ENCODE assay signal across 10 mouse cellular contexts in the genomic region with DNA sequence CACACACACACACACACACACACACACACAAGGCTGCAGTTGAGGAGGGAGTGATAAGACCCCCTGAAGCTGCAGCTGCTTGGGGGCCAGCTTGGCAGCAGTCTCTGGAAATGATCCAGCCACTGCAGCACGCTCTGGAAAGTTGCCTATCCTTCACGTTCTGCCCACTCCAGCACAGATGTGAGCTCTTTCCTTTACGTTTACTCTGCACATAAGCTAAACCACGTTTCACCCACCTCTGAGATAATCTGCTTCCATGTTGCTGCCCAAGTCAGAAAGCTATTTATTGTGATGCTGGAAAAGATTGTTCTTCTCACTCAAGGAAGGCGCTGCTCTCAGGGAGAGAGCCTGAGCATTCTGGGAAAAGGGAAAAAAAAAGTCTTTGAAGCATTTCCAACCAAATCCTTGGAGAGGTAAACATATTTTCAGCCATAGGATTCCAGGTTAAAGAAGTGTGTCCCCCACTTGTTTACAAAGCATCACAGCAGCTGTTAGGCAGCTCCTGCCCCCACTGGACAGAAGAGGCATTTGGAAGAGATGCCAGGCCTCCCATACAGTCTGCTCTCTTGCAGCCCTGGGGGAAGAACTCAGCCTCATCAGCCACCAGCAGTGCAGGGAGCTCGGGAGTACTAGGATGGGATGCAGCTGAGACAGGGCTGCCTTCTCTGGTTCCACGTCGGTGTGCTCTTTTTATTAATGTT.
A peak's percentile ranks its signal among the peaks of the same experiment; 100 is the strongest.
DNase-seq lines count a peak whose midpoint lies in the region; ATAC-seq lines count a peak whose summit lies in the region.
"Had no signal": no experiment of that assay in that cellular context is flagged by ENCODE, and none has a peak within 500 bp of the region (broad histone marks: within the 10 kb centered on the region; RNA-seq: fewer than 3 reads in every experiment).

No protein-coding gene starts in this region.

- H3K36me3 ChIP-seq in heart, embryonic 12.5 days = no peaks in the 10 kb centered on the region
- H3K36me3 ChIP-seq in neural tube, embryonic 12.5 days = no peaks in the 10 kb centered on the region
- H3K36me3 ChIP-seq in intestine, embryonic 15.5 days = no peaks in the 10 kb centered on the region
- H3K36me3 ChIP-seq in stomach, embryonic 15.5 days = no peaks in the 10 kb centered on the region

- ATAC-seq in heart, embryonic 12.5 days (ENCODE audit: insufficient number of reproducible peaks, low FRiP score) = peak; percentile 61; the same call in 1 of the 2 replicates
- peak; percentile 81 for ATAC-seq in neural tube, embryonic 12.5 days (ENCODE audit: low FRiP score, low read depth)
- ATAC-seq in intestine, embryonic 15.5 days = peak; percentile 51; the same call in 1 of the 2 replicates
- no peak; the same call in 1 of the 2 replicates for ATAC-seq in stomach, embryonic 15.5 days (ENCODE audit: insufficient read depth, low FRiP score, low read depth)

- no peak overlapping the region for H3K4me3 ChIP-seq in heart, embryonic 12.5 days
- no peak overlapping the region for H3K4me3 ChIP-seq in neural tube, embryonic 12.5 days
- H3K4me3 ChIP-seq in intestine, embryonic 15.5 days (replicated peaks) = no peak overlapping the region
- no peak overlapping the region for H3K4me3 ChIP-seq in stomach, embryonic 15.5 days (replicated peaks)

- DNase-seq in heart, postnatal 25 days (ENCODE audit: low spot score) = no peak
- no peak for DNase-seq in neural tube, embryonic 10.5 days (ENCODE audit: extremely low spot score, low spot score)
- no peak for DNase-seq in adipocyte (ENCODE audit: low spot score)
- no peak for DNase-seq in kidney, adult 11 months
- DNase-seq: adrenal gland, postnatal 25 days; liver had no signal

- no peak overlapping the region for H3K9ac ChIP-seq in heart, embryonic 12.5 days
- H3K9ac ChIP-seq in neural tube, embryonic 12.5 days = no peak overlapping the region
- no peak overlapping the region for H3K9ac ChIP-seq in intestine, embryonic 15.5 days
- no peak overlapping the region for H3K9ac ChIP-seq in stomach, embryonic 15.5 days

- no peaks in the 10 kb centered on the region for H3K27me3 ChIP-seq in heart, embryonic 12.5 days (replicated peaks)
- no peaks in the 10 kb centered on the region for H3K27me3 ChIP-seq in neural tube, embryonic 12.5 days (replicated peaks)
- no peaks in the 10 kb centered on the region for H3K27me3 ChIP-seq in intestine, embryonic 15.5 days (replicated peaks)
- H3K27me3 ChIP-seq in stomach, embryonic 15.5 days (replicated peaks) = no peaks in the 10 kb centered on the region

- intact Hi-C loops in heart, postnatal 25 days (cut with DNase I) = no loop called here

- no peaks in the 10 kb centered on the region for H3K9me3 ChIP-seq in heart, embryonic 12.5 days (replicated peaks)
- H3K9me3 ChIP-seq in neural tube, embryonic 12.5 days = no peaks in the 10 kb centered on the region
- H3K9me3 ChIP-seq in intestine, embryonic 15.5 days = no peaks in the 10 kb centered on the region
- no peaks in the 10 kb centered on the region for H3K9me3 ChIP-seq in stomach, embryonic 15.5 days

- peak overlapping the region; percentile 39 for H3K4me2 ChIP-seq in heart, embryonic 12.5 days
- H3K4me2 ChIP-seq in neural tube, embryonic 12.5 days (replicated peaks) = no peak overlapping the region
- H3K4me2 ChIP-seq in intestine, embryonic 15.5 days (replicated peaks) = no peak overlapping the region
- no peak overlapping the region for H3K4me2 ChIP-seq in stomach, embryonic 15.5 days

- WGBS in heart, embryonic 12.5 days = 30% methylated on average over 8 of the region's 8 CpGs
- 39% methylated on average over 8 of the region's 8 CpGs for WGBS in neural tube, embryonic 12.5 days
- WGBS in intestine, embryonic 15.5 days = 25% methylated on average over 8 of the region's 8 CpGs
- WGBS in stomach, embryonic 15.5 days = 26% methylated on average over 8 of the region's 8 CpGs

- peaks cover 18% of the 10 kb centered on the region for H3K4me1 ChIP-seq in heart, embryonic 12.5 days (replicated peaks)
- peaks cover 3% of the 10 kb centered on the region; the same call in 1 of the 2 replicates for H3K4me1 ChIP-seq in neural tube, embryonic 12.5 days
- H3K4me1 ChIP-seq in intestine, embryonic 15.5 days (replicated peaks) = 0 out of 2 replicates have a peak, but pooled peaks cover 10% of the 10 kb centered on the region
- peaks cover 7% of the 10 kb centered on the region; the same call in 1 of the 2 replicates for H3K4me1 ChIP-seq in stomach, embryonic 15.5 days

- no peak overlapping the region for H3K27ac ChIP-seq in heart, embryonic 12.5 days (ENCODE audit: poor library complexity, severe bottlenecking)
- H3K27ac ChIP-seq in neural tube, embryonic 12.5 days = no peak overlapping the region
- no peak overlapping the region for H3K27ac ChIP-seq in intestine, embryonic 15.5 days
- 0 out of 2 replicates have a peak overlapping the region, but pooled peaks have one; percentile 16 for H3K27ac ChIP-seq in stomach, embryonic 15.5 days
